Mouse (Mus musculus): ENCODE results near the gene Frk. TPM values are rescaled to one million over a fixed set of nuclear protein-coding genes. Genes with fewer than 3 reads are reported as not detected.
"Not testable (repeated sequence)": the region's sequence is repeated elsewhere in the genome, so short reads cannot be mapped to it uniquely, and the experiment has no call there.

Frk gene
- polyA plus RNA-seq, 1 experiment from 2014 or later: 1.9 TPM

DNA sequence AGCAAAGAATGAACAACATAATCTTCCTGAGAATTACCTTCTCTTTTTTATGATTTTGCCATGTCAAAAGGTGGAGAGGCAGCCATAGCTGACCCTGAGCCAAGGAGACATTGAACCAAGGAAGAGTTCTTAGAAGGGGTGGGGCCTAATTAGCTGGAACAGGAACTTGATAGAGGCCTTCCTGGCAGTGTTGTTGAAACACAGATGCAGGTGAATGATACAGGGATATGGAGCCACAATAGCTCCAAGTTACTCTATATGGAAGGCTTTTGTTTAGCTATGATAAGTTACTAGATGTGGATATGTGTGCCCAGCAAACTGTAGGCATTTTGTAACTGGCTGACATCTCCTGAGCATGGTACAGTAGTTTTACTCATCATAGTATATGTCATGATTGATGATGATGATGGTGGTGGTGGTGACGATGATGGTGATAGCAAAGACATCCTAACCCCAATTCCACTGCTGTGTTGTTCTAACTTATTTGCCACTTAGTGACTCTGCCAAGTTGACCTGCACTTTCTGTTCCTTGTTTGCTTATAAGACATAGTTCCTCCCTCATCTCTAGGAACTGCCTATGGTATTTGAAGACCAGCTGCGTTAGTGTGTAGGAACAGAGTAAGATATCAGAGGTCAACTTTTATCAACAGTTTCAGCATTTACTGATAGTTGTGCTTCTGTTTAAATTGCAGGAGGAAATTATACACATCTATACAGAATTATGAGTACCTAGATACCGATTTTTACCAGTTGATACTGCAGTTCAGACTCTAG is 58.7 kb downstream of the Frk start:
- no peaks in the 10 kb centered on the region for H3K27me3 ChIP-seq (ENCODE audit: control insufficient read depth, insufficient read depth, low read depth, low read length)
- H3K36me3 ChIP-seq (ENCODE audit: control insufficient read depth, insufficient read depth): no peaks in the 10 kb centered on the region
- 54% methylated on average over 3 of the region's 3 CpGs for WGBS (ENCODE audit: insufficient replicate concordance)
- H3K9ac ChIP-seq (ENCODE audit: low read depth, low read length): no peak overlapping the region
- no peaks in the 10 kb centered on the region for H3K4me1 ChIP-seq (ENCODE audit: control insufficient read depth, low read depth, low read length)
- H3K4me2 ChIP-seq (ENCODE audit: low read depth, low read length): no peak overlapping the region
- no peak overlapping the region for H3K27ac ChIP-seq (ENCODE audit: low read length)
- H3K4me3 ChIP-seq (ENCODE audit: low read depth, low read length): no peak overlapping the region
- H3K9me3 ChIP-seq (replicated peaks; ENCODE audit: control insufficient read depth, low read length): no peaks in the 10 kb centered on the region
- no peak for ATAC-seq (ENCODE audit: low read depth)

DNA sequence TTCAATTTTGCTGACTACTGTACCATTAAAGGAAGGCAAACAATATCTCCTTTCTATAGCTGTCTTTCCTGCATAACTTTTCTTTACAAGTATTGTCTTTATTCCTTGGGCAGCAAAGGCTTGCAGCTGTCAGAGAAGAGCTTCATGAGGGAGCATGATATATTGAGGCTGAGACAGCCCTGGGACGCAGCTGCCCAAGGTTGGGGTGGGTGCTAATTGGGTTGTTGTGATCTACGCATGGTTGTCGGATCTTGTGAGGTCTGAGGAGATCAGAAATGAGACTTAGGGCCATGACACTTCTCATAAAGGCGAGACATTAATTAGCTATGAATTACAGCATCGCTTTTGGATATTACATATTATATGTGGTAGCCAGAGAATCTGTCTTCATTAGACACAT is 67.4 kb downstream of the Frk start:
- ATAC-seq (ENCODE audit: low read depth): no peak
- Histone ChIP-seq H3K4me2 (ENCODE audit: low read depth, low read length) (no peak overlapping the region), H3K27ac (ENCODE audit: low read length) (no peak overlapping the region), H3K4me1 (ENCODE audit: control insufficient read depth, low read depth, low read length) (no peaks in the 10 kb centered on the region), H3K9ac (ENCODE audit: low read depth, low read length) (no peak overlapping the region), H3K27me3 (ENCODE audit: control insufficient read depth, insufficient read depth, low read depth, low read length) (no peaks in the 10 kb centered on the region), H3K9me3 (replicated peaks; ENCODE audit: control insufficient read depth, low read length) (no peaks in the 10 kb centered on the region), H3K36me3 (ENCODE audit: control insufficient read depth, insufficient read depth) (no peaks in the 10 kb centered on the region), H3K4me3 (ENCODE audit: low read depth, low read length) (no peak overlapping the region)
- 52% methylated on average over 5 of the region's 5 CpGs for WGBS (ENCODE audit: insufficient replicate concordance)

DNA sequence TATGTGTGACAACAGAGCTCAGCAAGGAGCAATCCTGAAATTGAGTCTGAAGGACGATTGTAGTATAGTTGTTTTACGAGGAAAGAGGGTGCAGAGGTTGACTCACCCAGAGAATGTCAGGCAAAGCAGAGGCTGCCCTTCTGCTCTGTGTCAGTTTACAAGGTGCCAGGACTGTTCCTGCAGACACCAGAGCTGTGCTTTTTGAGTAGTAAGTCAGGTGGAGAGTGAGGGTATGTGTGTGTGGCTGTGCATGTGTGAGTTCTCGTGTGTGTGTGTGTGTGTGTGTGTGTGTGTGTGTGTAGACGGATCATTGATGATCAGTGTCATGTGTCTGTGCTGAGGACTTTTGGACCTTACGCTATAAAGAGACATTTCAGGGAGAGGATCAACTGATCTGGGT is 68.4 kb downstream of the Frk start:
- Histone ChIP-seq H3K4me3 (ENCODE audit: low read depth, low read length) (no peak overlapping the region), H3K27me3 (ENCODE audit: control insufficient read depth, insufficient read depth, low read depth, low read length) (no peaks in the 10 kb centered on the region), H3K27ac (ENCODE audit: low read length) (no peak overlapping the region), H3K4me2 (ENCODE audit: low read depth, low read length) (no peak overlapping the region), H3K4me1 (ENCODE audit: control insufficient read depth, low read depth, low read length) (no peaks in the 10 kb centered on the region), H3K36me3 (ENCODE audit: control insufficient read depth, insufficient read depth) (no peaks in the 10 kb centered on the region), H3K9ac (ENCODE audit: low read depth, low read length) (no peak overlapping the region), H3K9me3 (replicated peaks; ENCODE audit: control insufficient read depth, low read length) (no peaks in the 10 kb centered on the region)
- no peak for ATAC-seq (ENCODE audit: low read depth)
- 64% methylated on average over 5 of the region's 5 CpGs for WGBS (ENCODE audit: insufficient replicate concordance)

DNA sequence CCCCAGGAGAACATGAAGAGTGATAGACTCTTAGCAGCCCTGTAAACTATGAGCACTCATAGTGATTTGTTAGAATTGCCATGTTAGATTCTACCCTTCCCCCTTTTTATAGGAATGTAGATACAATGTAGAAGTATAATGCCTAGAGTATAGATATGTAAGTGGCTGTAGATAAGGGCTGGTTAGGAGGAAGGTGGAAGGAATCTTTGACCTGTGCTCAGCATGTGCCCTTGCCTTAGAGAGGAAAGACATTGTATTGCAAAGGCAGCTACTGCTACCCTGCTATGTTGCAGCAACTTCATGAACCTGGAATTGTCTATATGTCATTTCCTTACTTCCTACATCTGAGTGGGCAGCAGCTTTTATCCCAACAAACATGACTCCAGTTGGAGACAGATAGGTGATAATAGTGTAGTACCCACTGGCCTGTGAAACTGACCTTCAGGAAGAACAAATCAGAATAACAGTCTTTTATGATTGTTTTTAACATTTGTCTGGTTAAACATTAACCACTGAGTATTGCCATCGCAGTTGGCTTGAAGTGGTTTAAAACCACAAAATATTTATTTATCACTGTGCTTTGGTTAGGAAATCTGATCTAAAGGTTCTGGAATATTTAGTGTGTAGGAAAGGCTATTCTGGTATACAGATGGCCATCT is 80.4 kb downstream of the Frk start:
- H3K36me3 ChIP-seq (ENCODE audit: control insufficient read depth, insufficient read depth): no peaks in the 10 kb centered on the region
- no peaks in the 10 kb centered on the region for H3K9me3 ChIP-seq (replicated peaks; ENCODE audit: control insufficient read depth, low read length)
- 61% methylated on average over 1 of the region's 1 CpGs for WGBS (ENCODE audit: insufficient replicate concordance)
- no peaks in the 10 kb centered on the region for H3K4me1 ChIP-seq (ENCODE audit: control insufficient read depth, low read depth, low read length)
- no peak overlapping the region for H3K27ac ChIP-seq (ENCODE audit: low read length)
- ATAC-seq (ENCODE audit: low read depth): no peak
- H3K9ac ChIP-seq (ENCODE audit: low read depth, low read length): no peak overlapping the region
- H3K27me3 ChIP-seq (ENCODE audit: control insufficient read depth, insufficient read depth, low read depth, low read length): no peaks in the 10 kb centered on the region
- H3K4me2 ChIP-seq (ENCODE audit: low read depth, low read length): no peak overlapping the region
- no peak overlapping the region for H3K4me3 ChIP-seq (ENCODE audit: low read depth, low read length)

DNA sequence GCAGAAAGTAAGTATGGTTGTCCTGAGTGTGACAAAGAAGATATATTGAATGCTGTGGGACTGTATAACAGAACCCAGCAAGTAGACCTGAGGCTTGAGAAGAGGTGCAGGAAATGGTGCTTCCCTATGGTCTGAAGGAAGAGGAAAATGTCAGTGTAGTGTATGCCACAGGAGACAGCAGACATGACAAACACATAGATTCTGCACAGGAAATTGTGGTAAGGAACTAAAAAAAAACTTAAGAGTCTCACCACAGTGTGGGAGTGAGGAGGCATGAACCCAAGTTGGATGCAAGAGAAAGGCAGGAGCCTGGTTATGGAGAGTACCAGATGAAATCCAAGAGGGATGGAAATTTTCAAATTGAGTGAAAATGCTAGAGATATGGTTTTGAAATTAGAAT is 132.3 kb downstream of the Frk start:
- Histone ChIP-seq H3K9me3 (replicated peaks; ENCODE audit: control insufficient read depth, low read length) (no peaks in the 10 kb centered on the region), H3K4me1 (ENCODE audit: control insufficient read depth, low read depth, low read length) (no peaks in the 10 kb centered on the region), H3K36me3 (ENCODE audit: control insufficient read depth, insufficient read depth) (no peaks in the 10 kb centered on the region), H3K4me2 (ENCODE audit: low read depth, low read length) (no peak overlapping the region), H3K4me3 (ENCODE audit: low read depth, low read length) (no peak overlapping the region), H3K9ac (ENCODE audit: low read depth, low read length) (no peak overlapping the region), H3K27ac (ENCODE audit: low read length) (no peak overlapping the region), H3K27me3 (ENCODE audit: control insufficient read depth, insufficient read depth, low read depth, low read length) (no peaks in the 10 kb centered on the region)
- ATAC-seq (ENCODE audit: low read depth): no peak

DNA sequence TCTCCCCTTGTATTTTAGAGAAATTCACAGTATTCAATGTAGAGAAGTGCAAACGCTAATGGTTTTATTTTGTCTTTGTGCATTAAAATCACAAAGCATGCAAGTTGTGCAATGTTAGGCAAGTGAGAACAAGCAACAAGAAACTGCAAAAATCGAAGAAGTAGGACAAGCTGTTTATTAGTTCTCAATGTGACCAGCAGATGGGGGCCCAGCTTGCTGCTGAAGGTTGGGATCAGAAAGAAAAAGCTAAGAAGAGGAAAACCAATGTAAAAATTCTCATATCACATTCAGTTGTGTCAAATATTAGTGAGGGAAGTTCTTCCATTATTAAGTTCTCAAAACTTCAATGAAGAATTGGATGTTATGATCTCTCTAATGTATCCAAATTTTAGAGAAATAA is 134.0 kb downstream of the Frk start:
- Histone ChIP-seq H3K27ac (ENCODE audit: low read length) (no peak overlapping the region), H3K36me3 (ENCODE audit: control insufficient read depth, insufficient read depth) (no peaks in the 10 kb centered on the region), H3K27me3 (ENCODE audit: control insufficient read depth, insufficient read depth, low read depth, low read length) (no peaks in the 10 kb centered on the region), H3K9ac (ENCODE audit: low read depth, low read length) (no peak overlapping the region), H3K9me3 (replicated peaks; ENCODE audit: control insufficient read depth, low read length) (no peaks in the 10 kb centered on the region), H3K4me1 (ENCODE audit: control insufficient read depth, low read depth, low read length) (no peaks in the 10 kb centered on the region), H3K4me2 (ENCODE audit: low read depth, low read length) (no peak overlapping the region), H3K4me3 (ENCODE audit: low read depth, low read length) (no peak overlapping the region)
- no peak for ATAC-seq (ENCODE audit: low read depth)
- WGBS (ENCODE audit: insufficient replicate concordance): 29% methylated on average over 2 of the region's 2 CpGs

DNA sequence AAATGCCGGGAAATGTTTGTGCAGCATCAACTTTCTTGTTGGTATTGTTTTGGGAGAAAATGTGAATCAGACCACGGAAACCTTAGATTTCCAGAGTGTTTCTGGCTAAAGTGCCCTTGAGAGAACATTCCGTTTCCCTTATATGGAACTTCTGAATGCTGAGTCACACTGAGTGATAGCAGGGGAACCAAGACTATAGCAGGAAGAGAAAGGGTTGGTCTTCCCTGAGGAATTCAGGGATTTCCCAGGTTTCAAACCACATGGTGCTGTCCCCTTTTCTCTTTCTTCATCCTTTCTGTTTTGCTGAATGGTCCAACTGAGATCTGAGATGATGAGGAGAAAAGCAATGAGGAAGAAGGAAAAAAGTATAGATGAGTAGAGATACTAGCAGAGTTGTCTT is 135.3 kb downstream of the Frk start:
- Histone ChIP-seq H3K36me3 (ENCODE audit: control insufficient read depth, insufficient read depth) (no peaks in the 10 kb centered on the region), H3K27me3 (ENCODE audit: control insufficient read depth, insufficient read depth, low read depth, low read length) (no peaks in the 10 kb centered on the region), H3K4me2 (ENCODE audit: low read depth, low read length) (no peak overlapping the region), H3K4me3 (ENCODE audit: low read depth, low read length) (no peak overlapping the region), H3K9ac (ENCODE audit: low read depth, low read length) (no peak overlapping the region), H3K4me1 (ENCODE audit: control insufficient read depth, low read depth, low read length) (no peaks in the 10 kb centered on the region), H3K9me3 (replicated peaks; ENCODE audit: control insufficient read depth, low read length) (no peaks in the 10 kb centered on the region), H3K27ac (ENCODE audit: low read length) (no peak overlapping the region)
- no peak for ATAC-seq (ENCODE audit: low read depth)
- 40% methylated on average over 3 of the region's 3 CpGs for WGBS (ENCODE audit: insufficient replicate concordance)

DNA sequence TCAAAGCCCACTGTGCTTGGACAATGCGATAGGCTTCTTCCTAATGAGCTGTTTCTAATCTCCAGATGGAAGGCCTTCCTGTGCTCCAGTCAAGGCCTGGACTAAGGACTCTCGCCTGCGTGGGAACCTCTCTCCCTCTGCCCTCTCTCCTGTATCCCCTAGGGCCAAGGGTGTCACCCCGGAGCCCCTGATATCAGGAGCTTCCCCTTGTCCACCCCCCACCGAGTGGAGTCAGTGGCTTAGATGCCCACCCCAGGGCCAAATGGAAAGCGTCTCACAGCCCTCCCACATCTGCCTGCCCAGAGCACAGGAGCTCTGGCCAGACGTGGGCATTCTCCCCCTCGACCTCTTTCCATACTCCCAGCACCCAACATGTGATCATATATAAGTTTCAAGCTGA is 137.3 kb downstream of the Frk start:
- not testable (repeated sequence) for H3K4me1 ChIP-seq (ENCODE audit: control insufficient read depth, low read depth, low read length); ATAC-seq (ENCODE audit: low read depth)
- WGBS (ENCODE audit: insufficient replicate concordance): 64% methylated on average over 8 of the region's 8 CpGs

DNA sequence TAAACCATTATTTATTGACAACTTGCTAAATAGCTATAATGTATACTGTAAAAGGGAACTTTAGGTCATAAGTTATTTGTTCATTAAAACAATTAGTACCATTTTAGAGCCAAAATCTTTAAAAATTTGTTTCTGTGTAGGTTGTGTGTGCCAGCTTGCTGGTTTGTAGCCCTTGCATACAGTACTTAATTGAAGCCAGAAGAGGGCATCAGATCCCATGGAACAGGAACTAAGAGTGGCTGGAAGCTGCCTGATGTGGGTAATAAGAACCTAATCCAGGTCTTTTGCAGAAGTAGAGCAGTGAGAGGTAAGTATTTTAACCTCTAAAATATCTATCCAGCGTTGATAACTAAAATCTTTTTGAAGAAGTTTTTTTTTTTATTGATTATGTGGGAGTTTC is 155.0 kb downstream of the Frk start:
- Histone ChIP-seq H3K27me3 (ENCODE audit: control insufficient read depth, insufficient read depth, low read depth, low read length) (no peaks in the 10 kb centered on the region), H3K4me3 (ENCODE audit: low read depth, low read length) (no peak overlapping the region), H3K9me3 (replicated peaks; ENCODE audit: control insufficient read depth, low read length) (no peaks in the 10 kb centered on the region), H3K4me2 (ENCODE audit: low read depth, low read length) (no peak overlapping the region), H3K27ac (ENCODE audit: low read length) (no peak overlapping the region), H3K4me1 (ENCODE audit: control insufficient read depth, low read depth, low read length) (no peaks in the 10 kb centered on the region), H3K36me3 (ENCODE audit: control insufficient read depth, insufficient read depth) (no peaks in the 10 kb centered on the region), H3K9ac (ENCODE audit: low read depth, low read length) (no peak overlapping the region)
- WGBS (ENCODE audit: insufficient replicate concordance): 22% methylated on average over 1 of the region's 1 CpGs
- ATAC-seq (ENCODE audit: low read depth): no peak

More for the DNA sequence above, 137.3 kb downstream of the Frk start:
- not testable (repeated sequence) for H3K4me3 ChIP-seq (ENCODE audit: low read depth, low read length); H3K9ac ChIP-seq (ENCODE audit: low read depth, low read length); H3K27ac ChIP-seq (ENCODE audit: low read length); H3K27me3 ChIP-seq (ENCODE audit: control insufficient read depth, insufficient read depth, low read depth, low read length); H3K36me3 ChIP-seq (ENCODE audit: control insufficient read depth, insufficient read depth); H3K4me2 ChIP-seq (ENCODE audit: low read depth, low read length); H3K9me3 ChIP-seq (replicated peaks; ENCODE audit: control insufficient read depth, low read length)

All from liver, embryonic 16.5 days (tissue).